Mouse (Mus musculus) embryonic facial prominence, embryonic 15.5 days (tissue): ENCODE measurements at regions not wholly inside any gene's neighbourhood (a gene's known extent, or its start where the extent isn't known, plus 50 kb on each side); places are given as distances from the start of the nearest gene placed in this dataset.

Experiments used
- ATAC-seq: fragments of 200-750 bp; cut with Nextera tagmentation; 2 replicates; pipeline ENCODE4 v1.8.0; 2017; ENCODE audit warnings: low read depth, moderate TSS enrichment; ENCODE audit not compliant: insufficient number of reproducible peaks, low FRiP score, low TSS enrichment
- H3K27ac ChIP-seq: fragments of 300-500 bp; sonication (generic); replicated peaks from 2 replicates; pipeline ENCODE4 v1.5.1; 2015; ENCODE audit warnings: mild to moderate bottlenecking, inconsistent platforms
- H3K27me3 ChIP-seq: fragments of 300-500 bp; sonication (generic); 2 replicates; pipeline ENCODE4 v1.6.1; 2015; ENCODE audit warnings: inconsistent platforms
- H3K36me3 ChIP-seq: fragments of 300-500 bp; sonication (generic); 2 replicates; pipeline ENCODE4 v1.6.1; 2015; ENCODE audit warnings: mild to moderate bottlenecking, inconsistent platforms
- H3K4me1 ChIP-seq: fragments of 300-500 bp; sonication (generic); 2 replicates; pipeline ENCODE4 v1.6.1; 2015; ENCODE audit warnings: inconsistent platforms
- H3K4me2 ChIP-seq: fragments of 300-500 bp; sonication (generic); replicated peaks from 2 replicates; pipeline ENCODE4 v1.6.1; 2015; ENCODE audit warnings: mild to moderate bottlenecking, inconsistent platforms
- H3K4me3 ChIP-seq: fragments of 300-500 bp; sonication (generic); replicated peaks from 2 replicates; pipeline ENCODE4 v1.5.1; 2015; ENCODE audit warnings: mild to moderate bottlenecking, inconsistent platforms
- H3K9ac ChIP-seq: fragments of 300-500 bp; sonication (generic); 2 replicates; pipeline ENCODE4 v1.6.1; 2015; ENCODE audit warnings: inconsistent platforms
- H3K9me3 ChIP-seq: fragments of 300-500 bp; sonication (generic); replicated peaks from 2 replicates; pipeline ENCODE4 v1.6.1; 2016; ENCODE audit warnings: inconsistent platforms
- WGBS: fragments of 180-500 bp; shearing (Covaris S2); methylation state at CpG from one replicate; pipeline ENCODE4 v1.1.7; 2015; 5-methylcytosine and 5-hydroxymethylcytosine counted together

DNA sequence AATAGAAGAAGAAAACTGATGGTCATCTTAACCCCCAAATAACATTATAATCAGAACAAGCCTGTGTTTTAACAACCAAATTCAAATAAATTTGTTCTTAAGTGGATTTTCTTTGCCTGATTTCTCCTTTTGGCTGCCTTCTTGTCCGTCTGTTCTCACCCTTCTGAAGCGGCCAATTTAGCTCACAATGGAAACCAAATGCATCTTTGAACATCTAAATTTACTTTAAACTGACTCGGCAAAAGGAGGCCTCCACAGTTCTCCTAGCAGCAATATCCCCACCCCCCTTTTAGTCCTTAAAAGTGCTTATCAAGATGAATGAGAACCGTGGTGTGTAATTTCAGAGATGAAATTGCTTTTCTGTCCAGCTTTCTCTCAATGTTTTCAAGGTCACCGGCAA is 389.6 kb upstream of the Adamts16 start:
- H3K9ac ChIP-seq = no peak overlapping the region
- H3K9me3 ChIP-seq = no peaks in the 10 kb centered on the region
- 50% methylated on average over 5 of the region's 5 CpGs for WGBS
- no peaks in the 10 kb centered on the region for H3K36me3 ChIP-seq
- peaks cover 5% of the 10 kb centered on the region; the same call in 1 of the 2 replicates for H3K27me3 ChIP-seq
- no peaks in the 10 kb centered on the region for H3K4me1 ChIP-seq
- no peak overlapping the region for H3K4me3 ChIP-seq
- ATAC-seq = no peak
- no peak overlapping the region for H3K4me2 ChIP-seq
- no peak overlapping the region for H3K27ac ChIP-seq

DNA sequence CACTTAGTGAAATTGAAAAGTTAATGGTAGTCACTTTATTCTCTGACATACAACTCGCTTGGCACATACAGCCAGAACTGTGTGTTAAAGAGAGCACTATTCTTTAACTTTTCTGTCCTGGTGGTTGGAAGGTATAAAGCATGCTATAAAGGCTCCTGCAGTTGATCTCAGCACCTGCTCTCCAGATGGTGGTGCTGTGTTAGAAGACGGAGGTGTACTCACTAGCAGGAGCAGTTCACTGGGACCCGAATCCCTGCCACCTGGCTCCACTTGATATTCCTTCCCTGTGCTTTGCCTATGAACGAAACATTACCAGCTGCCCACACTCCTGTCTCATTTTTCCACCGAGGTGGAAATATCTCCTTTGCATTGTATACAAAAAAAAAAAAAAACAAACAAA is 373.2 kb upstream of the Adamts16 start:
- 38% methylated on average over 5 of the region's 5 CpGs for WGBS
- H3K9ac ChIP-seq = no peak overlapping the region
- H3K4me1 ChIP-seq = no peaks in the 10 kb centered on the region
- no peak for ATAC-seq
- H3K4me3 ChIP-seq = no peak overlapping the region
- H3K27me3 ChIP-seq = no peaks in the 10 kb centered on the region
- no peaks in the 10 kb centered on the region for H3K36me3 ChIP-seq
- no peaks in the 10 kb centered on the region for H3K9me3 ChIP-seq
- no peak overlapping the region for H3K4me2 ChIP-seq
- no peak overlapping the region for H3K27ac ChIP-seq

DNA sequence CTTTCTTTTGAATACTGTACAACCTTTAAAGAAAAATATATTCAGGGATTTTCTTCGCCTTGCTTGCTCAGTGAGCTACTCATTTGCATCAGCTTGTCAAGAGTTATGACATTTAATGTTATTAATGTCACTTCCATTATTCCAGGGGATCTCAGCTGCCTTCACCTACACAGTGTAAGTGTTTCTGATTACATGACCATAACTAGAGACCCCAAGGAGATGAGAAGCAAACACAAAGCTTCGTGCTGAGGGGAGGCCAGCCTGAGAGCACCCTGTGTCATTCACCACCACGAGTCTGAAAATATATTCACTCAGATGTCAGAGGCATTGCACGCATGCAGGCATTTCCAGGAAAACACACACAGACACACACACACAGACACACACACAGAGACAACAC is 369.8 kb upstream of the Adamts16 start:
- 60% methylated on average over 4 of the region's 4 CpGs for whole genome bisulfite sequencing
- H3K4me3 ChIP-seq = no peak overlapping the region
- H3K4me1 ChIP-seq = no peaks in the 10 kb centered on the region
- H3K36me3 ChIP-seq = no peaks in the 10 kb centered on the region
- no peaks in the 10 kb centered on the region for H3K9me3 ChIP-seq
- no peak overlapping the region for H3K4me2 ChIP-seq
- H3K27ac ChIP-seq = no peak overlapping the region
- H3K9ac ChIP-seq = no peak overlapping the region
- no peak for ATAC-seq
- no peaks in the 10 kb centered on the region for H3K27me3 ChIP-seq

DNA sequence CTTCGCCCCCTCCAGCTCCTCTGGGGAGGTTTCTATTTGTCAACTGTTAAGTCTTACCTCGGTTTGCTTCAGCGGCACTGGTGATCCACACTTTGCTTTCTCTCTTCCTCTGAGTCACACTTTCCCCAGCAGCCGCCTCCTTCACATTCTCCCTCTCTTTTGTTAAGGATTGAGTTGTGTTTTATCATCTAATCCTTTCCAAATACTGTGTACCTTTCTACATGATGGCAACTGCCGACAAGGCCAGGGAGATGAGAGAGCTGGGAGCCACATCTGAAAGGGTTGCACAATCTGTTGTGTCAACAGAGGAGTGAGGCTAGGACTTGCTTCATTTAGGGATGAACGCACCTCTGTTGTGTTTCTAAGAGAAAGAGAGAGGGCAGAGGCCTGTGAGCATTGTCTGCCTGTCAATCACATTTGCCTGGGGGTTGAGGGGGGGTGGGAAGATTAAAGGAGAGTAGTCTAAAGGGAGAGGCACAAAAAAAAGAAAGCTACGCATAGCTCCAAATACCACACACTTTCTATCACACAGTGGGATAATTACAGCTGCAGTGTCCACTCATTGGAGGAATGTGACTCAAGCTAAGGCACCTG is 369.1 kb upstream of the Adamts16 start:
- H3K27ac ChIP-seq = no peak overlapping the region
- no peak overlapping the region for H3K9ac ChIP-seq
- H3K4me1 ChIP-seq = 0 out of 2 replicates have a peak, but pooled peaks cover 2% of the 10 kb centered on the region
- 31% methylated on average over 7 of the region's 7 CpGs for WGBS
- H3K4me3 ChIP-seq = no peak overlapping the region
- H3K4me2 ChIP-seq = no peak overlapping the region
- H3K36me3 ChIP-seq = no peaks in the 10 kb centered on the region
- no peaks in the 10 kb centered on the region for H3K9me3 ChIP-seq
- H3K27me3 ChIP-seq = no peaks in the 10 kb centered on the region
- ATAC-seq = no peak

DNA sequence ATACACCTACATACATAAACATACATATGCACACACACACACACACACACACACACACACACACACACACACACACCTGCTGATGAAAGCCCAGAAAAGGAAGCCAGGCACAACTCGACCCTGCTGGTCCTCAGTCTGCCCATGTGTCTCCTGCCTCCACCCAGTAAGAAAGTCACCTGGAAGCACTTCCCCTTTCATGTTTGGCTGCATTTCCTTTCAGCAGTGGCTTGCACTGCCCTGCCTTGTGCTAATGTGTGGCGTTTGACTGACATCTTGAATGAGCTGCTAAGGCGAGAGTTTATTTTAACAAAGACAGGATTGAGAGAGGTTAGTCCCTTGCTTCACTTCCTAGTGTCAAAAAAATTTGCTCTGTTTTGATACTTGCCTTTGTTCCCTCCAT is 364.1 kb upstream of the Adamts16 start:
- H3K4me2 ChIP-seq = no peak overlapping the region
- no peaks in the 10 kb centered on the region; the same call in 1 of the 2 replicates for H3K27me3 ChIP-seq
- H3K36me3 ChIP-seq = no peaks in the 10 kb centered on the region
- 0 out of 2 replicates have a peak, but pooled peaks cover 2% of the 10 kb centered on the region for H3K4me1 ChIP-seq
- ATAC-seq = no peak
- no peak overlapping the region for H3K4me3 ChIP-seq
- no peak overlapping the region for H3K9ac ChIP-seq
- 26% methylated on average over 3 of the region's 3 CpGs for WGBS
- no peaks in the 10 kb centered on the region for H3K9me3 ChIP-seq
- no peak overlapping the region for H3K27ac ChIP-seq

DNA sequence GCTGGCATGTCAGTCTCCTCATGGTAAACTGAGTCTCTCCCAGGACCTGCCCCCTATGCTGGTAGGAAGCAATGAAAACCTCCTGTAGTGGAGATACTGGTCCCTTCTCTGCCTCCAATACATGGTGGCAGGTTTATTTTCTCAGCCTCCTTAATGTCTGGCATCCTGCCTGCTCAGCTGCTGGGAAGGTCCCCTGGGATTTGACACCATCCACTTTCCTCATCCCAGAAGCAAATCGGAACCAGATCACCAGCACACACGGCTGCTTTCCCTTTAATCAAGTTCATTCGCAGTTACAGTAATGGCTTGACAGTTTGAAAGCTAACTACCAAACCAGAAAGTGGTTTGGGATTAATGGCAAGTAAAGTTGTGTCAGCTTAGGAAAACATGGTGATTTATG is 359.0 kb upstream of the Adamts16 start:
- no peaks in the 10 kb centered on the region for H3K36me3 ChIP-seq
- no peak for ATAC-seq
- H3K27me3 ChIP-seq = no peaks in the 10 kb centered on the region; the same call in 1 of the 2 replicates
- H3K9me3 ChIP-seq = no peaks in the 10 kb centered on the region
- H3K4me1 ChIP-seq = no peaks in the 10 kb centered on the region
- 16% methylated on average over 3 of the region's 3 CpGs for WGBS
- H3K4me3 ChIP-seq = no peak overlapping the region
- no peak overlapping the region for H3K27ac ChIP-seq
- H3K9ac ChIP-seq = no peak overlapping the region
- no peak overlapping the region for H3K4me2 ChIP-seq

GRCm38 (mm10) chr13:71195675-71196074 is 354.1 kb upstream of the Adamts16 start:
- Histone ChIP-seq H3K27me3 (no peaks in the 10 kb centered on the region), H3K9me3 (no peaks in the 10 kb centered on the region), H3K4me1 (no peaks in the 10 kb centered on the region), H3K4me2 (no peak overlapping the region), H3K36me3 (no peaks in the 10 kb centered on the region), H3K27ac (no peak overlapping the region), H3K9ac (no peak overlapping the region), H3K4me3 (no peak overlapping the region)
- WGBS = 79% methylated on average over 4 of the region's 4 CpGs
- no peak for ATAC-seq

GRCm38 (mm10) chr13:71184500-71184899 is 342.9 kb upstream of the Adamts16 start:
- Histone ChIP-seq H3K4me1 (no peaks in the 10 kb centered on the region), H3K4me2 (no peak overlapping the region), H3K27me3 (no peaks in the 10 kb centered on the region), H3K4me3 (no peak overlapping the region), H3K36me3 (no peaks in the 10 kb centered on the region), H3K9ac (no peak overlapping the region), H3K27ac (no peak overlapping the region), H3K9me3 (no peaks in the 10 kb centered on the region)
- 77% methylated on average over 4 of the region's 4 CpGs for WGBS
- ATAC-seq = no peak

DNA sequence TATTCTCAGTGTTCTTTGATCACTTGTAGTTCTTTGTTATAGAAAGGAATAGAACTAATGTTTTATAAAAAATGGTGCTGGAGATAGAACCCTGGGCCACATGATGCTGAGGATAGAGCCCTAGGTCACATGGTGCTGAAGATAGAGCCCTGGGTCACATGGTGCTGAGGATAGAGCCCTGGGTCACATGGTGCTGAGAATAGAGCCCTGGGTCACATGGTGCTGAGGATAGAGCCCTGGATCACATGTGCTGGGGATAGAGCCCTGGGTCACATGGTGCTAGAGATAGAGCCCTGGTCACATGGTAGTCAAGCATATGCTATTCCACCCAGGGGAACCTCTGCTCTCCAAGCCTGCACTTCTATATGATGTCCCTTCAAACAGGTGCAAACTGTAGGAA is 337.5 kb upstream of the Adamts16 start:
- Histone ChIP-seq H3K4me1 (no peaks in the 10 kb centered on the region), H3K27ac (no peak overlapping the region), H3K9ac (no peak overlapping the region), H3K4me3 (no peak overlapping the region), H3K27me3 (no peaks in the 10 kb centered on the region), H3K4me2 (no peak overlapping the region), H3K9me3 (no peaks in the 10 kb centered on the region), H3K36me3 (no peaks in the 10 kb centered on the region)
- ATAC-seq = no peak

DNA sequence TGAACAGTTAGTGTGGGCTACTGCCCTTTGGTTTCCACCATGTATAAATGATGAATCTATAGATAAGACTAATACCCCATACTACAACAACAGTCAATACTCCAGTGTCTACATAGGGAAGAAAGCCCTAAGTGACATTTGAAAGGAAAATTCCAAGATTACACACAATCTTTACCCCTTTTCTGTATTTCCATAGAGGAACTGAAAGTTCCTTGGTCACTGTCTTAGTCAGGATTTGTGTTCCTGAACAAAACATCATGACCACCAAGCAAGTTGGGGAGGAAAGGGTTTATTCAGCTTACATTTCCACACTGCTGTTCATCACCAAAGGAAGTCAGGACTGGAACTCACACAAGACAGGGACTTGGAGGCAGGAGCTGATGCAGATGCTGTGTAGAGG is 332.7 kb upstream of the Adamts16 start:
- H3K9me3 ChIP-seq = no peaks in the 10 kb centered on the region
- H3K27me3 ChIP-seq = no peaks in the 10 kb centered on the region
- H3K4me1 ChIP-seq = no peaks in the 10 kb centered on the region
- no peak overlapping the region for H3K4me2 ChIP-seq
- H3K4me3 ChIP-seq = no peak overlapping the region
- H3K36me3 ChIP-seq = no peaks in the 10 kb centered on the region
- H3K27ac ChIP-seq = no peak overlapping the region
- ATAC-seq = no peak
- H3K9ac ChIP-seq = no peak overlapping the region

DNA sequence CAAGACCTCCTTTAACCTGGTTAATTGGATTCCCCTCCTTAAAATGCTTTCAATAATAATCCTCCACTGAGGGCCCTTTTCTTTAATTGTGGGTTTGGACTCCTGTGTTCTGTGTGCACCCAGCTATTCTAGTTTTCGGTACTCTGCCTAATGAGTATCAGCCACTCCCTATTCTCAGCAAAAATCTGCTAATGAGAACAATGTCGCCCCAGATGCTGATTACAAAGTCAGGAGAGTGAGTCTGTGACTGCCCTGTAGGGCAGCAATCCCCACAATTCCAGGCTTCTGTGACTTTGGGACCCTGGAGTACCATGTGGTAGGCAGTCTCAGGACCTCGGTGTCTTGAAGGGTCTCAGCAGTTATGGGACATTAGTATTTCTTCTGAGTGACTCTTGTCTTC is 324.6 kb upstream of the Adamts16 start:
- no peaks in the 10 kb centered on the region for H3K27me3 ChIP-seq
- H3K36me3 ChIP-seq = no peaks in the 10 kb centered on the region
- WGBS = 53% methylated on average over 3 of the region's 3 CpGs
- H3K9me3 ChIP-seq = no peaks in the 10 kb centered on the region
- no peak overlapping the region for H3K4me3 ChIP-seq
- no peak overlapping the region for H3K27ac ChIP-seq
- H3K9ac ChIP-seq = no peak overlapping the region
- H3K4me1 ChIP-seq = no peaks in the 10 kb centered on the region
- ATAC-seq = no peak
- no peak overlapping the region for H3K4me2 ChIP-seq

DNA sequence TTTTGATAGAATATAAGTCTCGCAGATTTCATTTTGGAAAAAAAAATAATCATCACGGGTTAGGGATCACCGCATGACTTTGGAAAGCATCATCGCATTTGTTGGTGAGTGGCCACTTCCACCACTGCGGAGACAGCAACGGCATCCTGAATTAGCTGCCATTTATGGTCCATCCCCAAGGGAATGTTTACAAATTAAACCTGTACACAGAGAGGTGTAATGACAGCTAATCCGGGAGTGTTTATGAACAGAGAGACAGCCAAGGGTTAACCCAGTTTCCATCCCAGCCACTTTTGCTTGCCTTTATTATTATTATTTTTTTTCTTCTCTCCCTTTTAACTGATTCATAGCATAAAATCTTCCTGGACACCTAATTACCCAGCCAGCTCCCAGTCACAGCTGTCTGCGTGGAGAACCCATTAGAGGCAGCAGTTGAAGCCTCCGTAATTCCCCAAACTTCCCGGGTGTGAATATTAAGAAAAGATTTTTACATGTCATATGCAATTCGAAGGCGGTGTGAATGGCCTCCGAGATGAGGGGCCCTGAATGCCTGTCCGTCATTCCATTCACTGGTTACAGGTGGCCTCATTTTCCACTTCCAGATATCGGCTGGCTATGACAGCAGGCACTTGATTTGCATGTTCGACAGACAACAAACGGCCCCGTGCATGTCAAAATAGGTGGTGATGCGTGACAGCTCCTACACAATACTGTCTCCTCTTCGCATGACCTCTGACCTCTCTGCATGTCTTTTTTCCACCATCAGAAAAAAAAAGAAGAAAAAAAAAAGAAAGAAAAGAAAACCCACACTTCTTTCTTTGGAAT is 323.7 kb upstream of the Adamts16 start:
- Histone ChIP-seq H3K36me3 (no peaks in the 10 kb centered on the region), H3K27me3 (no peaks in the 10 kb centered on the region), H3K4me3 (no peak overlapping the region), H3K9ac (no peak overlapping the region), H3K9me3 (no peaks in the 10 kb centered on the region), H3K27ac (no peak overlapping the region), H3K4me1 (no peaks in the 10 kb centered on the region), H3K4me2 (no peak overlapping the region)
- ATAC-seq = no peak
- WGBS = 61% methylated on average over 20 of the region's 20 CpGs
